Mouse (Mus musculus): ENCODE results near the gene Gm28729.

- TF ChIP-seq POLR2A (IDR thresholded peaks at IDR 0.05; ENCODE audit: borderline replicate concordance, extremely low read depth, insufficient read depth, insufficient read length, poor library complexity, severe bottlenecking) (no peak), CTCF (IDR thresholded peaks at IDR 0.05; ENCODE audit: borderline replicate concordance, extremely low read depth, insufficient read depth, insufficient read length) (no peak)
Observed at GRCm38 (mm10) chr9:96530674-96531081, 5.6 kb upstream of the Gm28729 start.
